Mouse (Mus musculus): Measurements from ENCODE around the gene Rnf113a2. TPM values are rescaled to one million over a fixed set of nuclear protein-coding genes. Genes with fewer than 3 reads are reported as not detected.

The Rnf113a2 gene
- polyA plus RNA-seq, 1 experiment from 2014 or later: 29.2 TPM

DNA sequence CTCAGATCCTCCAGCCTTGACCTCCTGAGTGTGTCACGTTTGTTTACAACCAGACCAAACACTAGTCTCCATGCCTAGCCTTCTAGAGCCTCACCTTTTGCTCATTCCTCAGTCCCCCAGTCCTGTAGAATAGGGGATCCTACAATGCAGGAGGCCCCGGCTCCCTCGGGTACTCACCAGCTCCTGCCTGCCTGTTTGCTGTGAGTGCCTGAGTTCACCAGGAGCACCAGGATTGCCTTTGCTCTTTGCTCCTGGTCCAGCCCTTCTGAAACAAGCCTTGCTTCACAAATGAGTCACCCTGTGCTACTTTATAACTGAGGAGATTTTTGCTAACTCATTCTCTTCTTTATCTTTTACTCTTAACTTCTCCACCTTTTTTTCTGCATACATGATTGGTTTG is 16.3 kb upstream of the Rnf113a2 start:
- ATAC-seq (replicated peaks; ENCODE audit: low FRiP score): no peak
- WGBS: 69% methylated on average over 3 of the region's 3 CpGs
- H3K4me1 ChIP-seq (replicated peaks; ENCODE audit: control insufficient read depth, insufficient read depth, low read length): no peaks in the 10 kb centered on the region
- DNase-seq (ENCODE audit: low spot score): no peak
- H3K36me3 ChIP-seq (ENCODE audit: control insufficient read depth, insufficient read depth, low read length): no peaks in the 10 kb centered on the region
- H3K9ac ChIP-seq (ENCODE audit: low read length): no peak overlapping the region
- no peaks in the 10 kb centered on the region for H3K27me3 ChIP-seq (ENCODE audit: control insufficient read depth, insufficient read depth, low read length)
- no peaks in the 10 kb centered on the region for H3K9me3 ChIP-seq (ENCODE audit: control insufficient read depth, low read length)
- no peak overlapping the region for H3K4me3 ChIP-seq (ENCODE audit: low read depth, low read length)
- H3K27ac ChIP-seq (ENCODE audit: low read depth, low read length): no peak overlapping the region
- H3K4me2 ChIP-seq (ENCODE audit: low read depth, low read length, severe bottlenecking): no peak overlapping the region

DNA sequence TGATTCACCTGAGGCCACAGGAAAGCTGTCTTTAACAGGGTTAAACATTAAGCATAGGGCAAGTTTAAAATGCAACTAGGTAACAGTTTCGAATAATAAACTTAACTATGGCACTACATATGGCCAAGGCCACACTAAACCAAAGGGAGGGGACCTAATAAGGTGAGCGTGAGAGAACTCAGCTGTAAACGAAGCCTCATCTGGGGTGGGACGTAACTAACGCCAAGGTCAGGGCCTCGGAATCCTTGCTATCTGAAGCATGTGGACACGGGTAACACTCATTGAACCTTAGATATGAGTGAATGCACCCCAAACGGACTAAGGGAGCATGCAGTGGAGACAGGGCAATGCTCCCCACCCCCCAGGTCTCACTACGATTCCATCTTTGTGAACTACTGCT is 14.1 kb upstream of the Rnf113a2 start:
- no peak overlapping the region for H3K27ac ChIP-seq (ENCODE audit: low read depth, low read length)
- ATAC-seq (replicated peaks; ENCODE audit: low FRiP score): no peak
- 80% methylated on average over 9 of the region's 9 CpGs for WGBS

DNA sequence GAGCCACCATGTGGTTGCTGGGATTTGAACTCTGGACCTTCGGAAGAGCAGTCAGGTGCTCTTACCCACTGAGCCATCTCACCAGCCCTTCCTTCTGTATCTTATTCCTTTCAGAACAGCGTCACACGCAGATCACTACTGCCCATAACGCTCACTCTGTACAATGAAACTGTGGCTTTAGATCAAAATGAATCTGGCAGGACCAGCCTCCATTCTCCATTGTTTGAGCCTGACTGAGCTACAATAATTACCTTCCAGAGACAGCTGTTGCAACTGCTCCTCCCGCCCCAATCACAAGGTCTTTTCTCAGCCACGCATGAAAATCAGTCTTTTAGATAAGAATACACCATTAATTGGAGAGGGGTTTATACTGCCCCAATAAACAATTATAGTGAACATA is 12.5 kb upstream of the Rnf113a2 start:
- Histone ChIP-seq H3K9me3 (ENCODE audit: control insufficient read depth, low read length) (no peaks in the 10 kb centered on the region; the same call in 1 of the 2 replicates), H3K9ac (ENCODE audit: low read length) (no peak overlapping the region), H3K27me3 (ENCODE audit: control insufficient read depth, insufficient read depth, low read length) (no peaks in the 10 kb centered on the region), H3K4me2 (ENCODE audit: low read depth, low read length, severe bottlenecking) (no peak overlapping the region), H3K36me3 (ENCODE audit: control insufficient read depth, insufficient read depth, low read length) (no peaks in the 10 kb centered on the region), H3K27ac (ENCODE audit: low read depth, low read length) (no peak overlapping the region), H3K4me3 (ENCODE audit: low read depth, low read length) (no peak overlapping the region), H3K4me1 (replicated peaks; ENCODE audit: control insufficient read depth, insufficient read depth, low read length) (0 out of 2 replicates have a peak, but pooled peaks cover 4% of the 10 kb centered on the region)
- no peak for DNase-seq (ENCODE audit: low spot score)
- WGBS: 68% methylated on average over 6 of the region's 6 CpGs
- ATAC-seq (replicated peaks; ENCODE audit: low FRiP score): no peak

More for the DNA sequence above, 14.1 kb upstream of the Rnf113a2 start:
- Histone ChIP-seq H3K9me3 (ENCODE audit: control insufficient read depth, low read length) (no peaks in the 10 kb centered on the region; the same call in 1 of the 2 replicates), H3K4me2 (ENCODE audit: low read depth, low read length, severe bottlenecking) (no peak overlapping the region), H3K27me3 (ENCODE audit: control insufficient read depth, insufficient read depth, low read length) (no peaks in the 10 kb centered on the region), H3K4me3 (ENCODE audit: low read depth, low read length) (no peak overlapping the region), H3K9ac (ENCODE audit: low read length) (no peak overlapping the region), H3K36me3 (ENCODE audit: control insufficient read depth, insufficient read depth, low read length) (no peaks in the 10 kb centered on the region), H3K4me1 (replicated peaks; ENCODE audit: control insufficient read depth, insufficient read depth, low read length) (0 out of 2 replicates have a peak, but pooled peaks cover 2% of the 10 kb centered on the region)
- no peak for DNase-seq (ENCODE audit: low spot score)

DNA sequence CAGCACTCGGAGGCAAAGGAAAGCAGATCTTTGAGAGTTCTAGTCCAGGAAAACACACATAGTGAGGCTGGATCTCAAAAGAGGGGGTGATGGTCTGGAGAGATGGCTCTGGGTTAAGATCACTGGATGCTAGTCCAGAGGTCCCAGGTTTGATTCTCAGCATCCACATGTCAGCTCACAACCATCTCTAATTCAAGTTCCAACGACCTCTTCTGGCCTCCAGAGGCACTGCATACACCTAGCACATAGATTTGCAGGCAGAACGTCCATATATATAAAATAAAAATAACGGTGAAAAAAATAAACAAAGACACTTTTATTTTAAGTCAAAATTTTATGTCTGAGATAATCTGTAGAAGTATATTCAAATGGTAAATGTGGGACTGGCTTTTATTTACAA is 9.7 kb upstream of the Rnf113a2 start:
- H3K27me3 ChIP-seq (ENCODE audit: control insufficient read depth, insufficient read depth, low read length): no peaks in the 10 kb centered on the region
- no peak for ATAC-seq (replicated peaks; ENCODE audit: low FRiP score)
- WGBS: 66% methylated on average over 4 of the region's 4 CpGs

DNA sequence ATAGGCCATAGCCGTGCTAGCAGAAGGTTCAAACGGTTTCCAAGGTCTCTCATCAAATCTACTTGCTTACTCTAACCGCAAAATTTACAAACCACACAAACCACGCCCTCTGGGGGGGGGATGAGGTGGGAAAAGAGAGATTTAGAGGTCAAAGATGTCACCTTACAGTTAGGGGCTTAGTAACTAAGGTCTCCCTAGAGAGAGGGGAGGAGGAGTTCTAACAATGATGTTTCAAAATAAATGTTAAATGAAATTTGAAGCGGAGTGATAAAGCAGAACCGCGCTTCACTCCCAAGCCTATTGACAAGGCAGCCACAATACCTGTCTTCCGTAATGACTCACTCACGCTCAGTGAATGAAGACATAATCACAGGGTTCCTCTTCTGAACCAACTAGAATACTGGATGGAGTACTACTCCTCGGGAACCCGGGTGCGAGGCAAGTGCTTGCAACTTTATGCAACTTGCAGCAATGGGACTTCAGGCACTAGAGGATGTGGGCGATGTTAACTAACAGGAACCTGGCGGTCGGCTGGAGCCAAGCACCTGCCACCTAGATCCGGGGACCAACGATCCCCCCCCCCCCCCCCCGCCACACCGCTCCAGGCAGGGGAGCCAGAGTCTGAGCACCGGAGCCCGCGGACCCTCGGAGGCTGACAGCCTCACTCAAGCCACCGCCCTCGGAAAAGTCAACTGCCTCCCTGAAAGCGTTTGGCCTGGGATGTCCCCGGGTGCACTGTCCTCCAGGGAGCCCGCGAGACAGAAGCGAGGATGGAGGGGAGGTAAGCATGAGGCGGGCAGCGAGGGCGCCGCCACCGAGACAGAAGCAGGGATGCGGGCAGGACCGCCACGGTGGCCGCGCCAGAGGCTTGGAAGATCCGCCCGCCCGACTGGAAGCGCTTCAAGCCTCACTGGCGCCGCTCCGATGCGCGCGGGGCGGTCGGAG is 8.8 kb upstream of the Rnf113a2 start:
- H3K27me3 ChIP-seq (ENCODE audit: control insufficient read depth, insufficient read depth, low read length): no peaks in the 10 kb centered on the region
- ATAC-seq (replicated peaks; ENCODE audit: low FRiP score) (peak; percentile 73), DNase-seq (ENCODE audit: low spot score) (no peak)
- peak overlapping the region; percentile 96 for H3K4me2 ChIP-seq (ENCODE audit: low read depth, low read length, severe bottlenecking)
- no peaks in the 10 kb centered on the region; the same call in 1 of the 2 replicates for H3K9me3 ChIP-seq (ENCODE audit: control insufficient read depth, low read length)
- 0 out of 2 replicates have a peak, but pooled peaks cover 4% of the 10 kb centered on the region for H3K4me1 ChIP-seq (replicated peaks; ENCODE audit: control insufficient read depth, insufficient read depth, low read length)
- peak overlapping the region; percentile 82 for H3K9ac ChIP-seq (ENCODE audit: low read length)
- peak overlapping the region; percentile 31; the same call in 1 of the 2 replicates for H3K27ac ChIP-seq (ENCODE audit: low read depth, low read length)
- 2% methylated on average over 45 of the region's 52 CpGs for WGBS
- H3K36me3 ChIP-seq (ENCODE audit: control insufficient read depth, insufficient read depth, low read length): no peaks in the 10 kb centered on the region
- peak overlapping the region; percentile 72 for H3K4me3 ChIP-seq (ENCODE audit: low read depth, low read length)

More for the DNA sequence above, 9.7 kb upstream of the Rnf113a2 start:
- DNase-seq (ENCODE audit: low spot score): no peak
- Histone ChIP-seq H3K9ac (ENCODE audit: low read length) (no peak overlapping the region), H3K4me3 (ENCODE audit: low read depth, low read length) (no peak overlapping the region), H3K36me3 (ENCODE audit: control insufficient read depth, insufficient read depth, low read length) (no peaks in the 10 kb centered on the region), H3K4me1 (replicated peaks; ENCODE audit: control insufficient read depth, insufficient read depth, low read length) (0 out of 2 replicates have a peak, but pooled peaks cover 4% of the 10 kb centered on the region), H3K27ac (ENCODE audit: low read depth, low read length) (no peak overlapping the region), H3K9me3 (ENCODE audit: control insufficient read depth, low read length) (no peaks in the 10 kb centered on the region; the same call in 1 of the 2 replicates), H3K4me2 (ENCODE audit: low read depth, low read length, severe bottlenecking) (no peak overlapping the region)

DNA sequence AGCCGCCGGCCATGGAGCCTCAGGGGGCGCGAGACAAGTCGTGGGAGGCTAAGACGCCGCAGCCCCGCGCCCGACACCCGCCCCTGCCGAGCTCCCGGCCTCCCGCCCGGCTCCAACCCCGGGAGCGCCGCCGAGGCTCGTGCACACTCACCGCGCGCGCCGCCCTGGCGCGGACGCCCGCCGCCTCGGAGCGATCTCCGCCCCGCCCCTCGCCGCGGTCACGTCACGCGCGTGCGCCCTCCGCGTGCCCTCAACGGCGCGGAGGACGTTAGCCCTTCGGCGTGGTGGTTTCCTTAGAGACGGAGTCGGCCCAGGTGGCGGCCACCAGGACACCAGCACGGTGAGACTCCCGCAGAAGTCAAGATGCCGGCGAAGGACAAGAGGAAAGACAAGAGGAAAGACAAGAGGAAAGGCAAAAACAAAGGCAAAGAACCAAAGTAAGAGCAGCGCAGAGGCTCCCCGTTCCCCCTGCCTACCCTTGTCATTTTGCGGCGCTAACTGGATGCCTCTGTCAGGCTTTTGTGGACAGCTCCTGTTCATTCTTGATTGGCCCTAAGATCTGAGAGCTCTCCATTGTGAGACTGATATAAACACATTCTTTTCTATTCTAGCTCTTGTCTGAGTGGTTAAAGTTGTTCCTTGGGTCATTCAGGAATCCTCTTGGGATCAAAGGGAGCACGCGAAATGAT is 8.0 kb upstream of the Rnf113a2 start, which contains the start of the genes Entpd5 and Bbof1:
TSS of gene Entpd5 (minus strand) at position 211 of the 689 bp plus-strand sequence.
TSS of gene Bbof1 (plus strand) at position 253 of the 689 bp plus-strand sequence.
- H3K27me3 ChIP-seq (ENCODE audit: control insufficient read depth, insufficient read depth, low read length): no peaks in the 10 kb centered on the region
- H3K9me3 ChIP-seq (ENCODE audit: control insufficient read depth, low read length): no peaks in the 10 kb centered on the region; the same call in 1 of the 2 replicates
- 2% methylated on average over 54 of the region's 63 CpGs for WGBS
- peak within 1 kb of the TSS; percentile 96 for H3K4me2 ChIP-seq (ENCODE audit: low read depth, low read length, severe bottlenecking)
- H3K27ac ChIP-seq (ENCODE audit: low read depth, low read length): peak within 1 kb of the TSS; percentile 31; the same call in 1 of the 2 replicates
- DNase-seq (ENCODE audit: low spot score): peak; percentile 92
- no peaks in the 10 kb centered on the region for H3K36me3 ChIP-seq (ENCODE audit: control insufficient read depth, insufficient read depth, low read length)
- H3K4me3 ChIP-seq (ENCODE audit: low read depth, low read length): peak within 1 kb of the TSS; percentile 72
- peak; percentile 92 for ATAC-seq (replicated peaks; ENCODE audit: low FRiP score)
- H3K4me1 ChIP-seq (replicated peaks; ENCODE audit: control insufficient read depth, insufficient read depth, low read length): 0 out of 2 replicates have a peak, but pooled peaks cover 4% of the 10 kb centered on the region
- peak within 1 kb of the TSS; percentile 82 for H3K9ac ChIP-seq (ENCODE audit: low read length)

DNA sequence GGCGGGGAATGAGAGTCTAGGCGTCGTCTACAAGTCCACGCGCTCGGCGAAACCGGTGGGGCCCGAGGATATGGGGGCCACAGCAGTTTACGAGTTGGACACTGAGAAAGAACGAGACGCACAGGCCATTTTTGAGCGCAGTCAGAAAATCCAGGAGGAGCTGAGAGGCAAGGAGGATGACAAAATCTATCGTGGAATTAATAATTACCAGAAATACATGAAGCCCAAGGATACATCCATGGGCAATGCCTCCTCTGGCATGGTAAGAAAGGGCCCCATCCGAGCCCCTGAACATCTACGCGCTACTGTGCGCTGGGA is 568 bp downstream of the Rnf113a2 start:
- Histone ChIP-seq H3K4me1 (replicated peaks; ENCODE audit: control insufficient read depth, insufficient read depth, low read length) (peaks cover 6% of the 10 kb centered on the region; the same call in 1 of the 2 replicates), H3K9ac (ENCODE audit: low read length) (peak overlapping the region; percentile 72), H3K9me3 (ENCODE audit: control insufficient read depth, low read length) (peaks cover 3% of the 10 kb centered on the region; the same call in 1 of the 2 replicates), H3K27ac (ENCODE audit: low read depth, low read length) (no peak overlapping the region), H3K4me3 (ENCODE audit: low read depth, low read length) (peak overlapping the region; percentile 52), H3K4me2 (ENCODE audit: low read depth, low read length, severe bottlenecking) (peak overlapping the region; percentile 73), H3K27me3 (ENCODE audit: control insufficient read depth, insufficient read depth, low read length) (no peaks in the 10 kb centered on the region), H3K36me3 (ENCODE audit: control insufficient read depth, insufficient read depth, low read length) (no peaks in the 10 kb centered on the region; the same call in 1 of the 2 replicates)
- WGBS: 35% methylated on average over 18 of the region's 18 CpGs
- DNase-seq (ENCODE audit: low spot score) (no peak), ATAC-seq (replicated peaks; ENCODE audit: low FRiP score) (no peak)

DNA sequence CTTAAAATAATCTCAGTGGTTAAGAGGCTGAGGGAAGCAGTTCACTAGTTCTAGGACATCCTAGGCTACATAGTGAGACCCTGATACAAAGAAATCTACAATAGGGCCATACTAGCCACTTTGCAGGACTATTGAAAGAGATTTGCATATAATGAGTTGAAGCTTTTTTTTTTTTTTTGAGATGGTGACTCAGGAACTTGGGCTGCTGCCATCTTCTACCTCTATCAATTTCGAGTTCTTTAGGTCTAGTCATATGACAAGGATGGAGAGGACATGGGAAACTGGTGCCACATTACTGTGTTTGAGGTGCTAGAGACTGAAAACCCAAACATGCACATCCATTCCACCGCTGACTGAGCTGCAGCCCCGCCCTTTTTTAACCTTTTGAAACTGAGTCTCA is 7.0 kb downstream of the Rnf113a2 start:
- no peaks in the 10 kb centered on the region for H3K27me3 ChIP-seq (ENCODE audit: control insufficient read depth, insufficient read depth, low read length)

More for the DNA sequence above, 7.0 kb downstream of the Rnf113a2 start:
- H3K9ac ChIP-seq (ENCODE audit: low read length): no peak overlapping the region
- H3K4me1 ChIP-seq (replicated peaks; ENCODE audit: control insufficient read depth, insufficient read depth, low read length): no peaks in the 10 kb centered on the region
- no peak overlapping the region for H3K4me2 ChIP-seq (ENCODE audit: low read depth, low read length, severe bottlenecking)
- ATAC-seq (replicated peaks; ENCODE audit: low FRiP score) (no peak), DNase-seq (ENCODE audit: low spot score) (no peak)
- H3K9me3 ChIP-seq (ENCODE audit: control insufficient read depth, low read length): no peaks in the 10 kb centered on the region
- H3K27ac ChIP-seq (ENCODE audit: low read depth, low read length): no peak overlapping the region
- no peaks in the 10 kb centered on the region for H3K36me3 ChIP-seq (ENCODE audit: control insufficient read depth, insufficient read depth, low read length)
- WGBS: 61% methylated on average over 3 of the region's 3 CpGs
- no peak overlapping the region for H3K4me3 ChIP-seq (ENCODE audit: low read depth, low read length)

All from forebrain, embryonic 11.5 days (tissue).